Mouse (Mus musculus): ENCODE results near the gene Capn2. TPM values are rescaled to one million over a fixed set of nuclear protein-coding genes. Genes with fewer than 3 reads are reported as not detected.

The Capn2 gene
- 10 to 100 TPM; 50.2 to 54.2 TPM for total RNA-seq (2021)
- long read RNA-seq, experiment 1, partial matches to known transcripts = 4 of 110 reads
- long read RNA-seq, experiment 1, other reads (novel, unspliced or antisense) = 106 of 110 reads
- long read RNA-seq, experiment 2, partial matches to known transcripts = 4 of 70 reads
- long read RNA-seq, experiment 2, other reads (novel, unspliced or antisense) = 66 of 70 reads

DNA sequence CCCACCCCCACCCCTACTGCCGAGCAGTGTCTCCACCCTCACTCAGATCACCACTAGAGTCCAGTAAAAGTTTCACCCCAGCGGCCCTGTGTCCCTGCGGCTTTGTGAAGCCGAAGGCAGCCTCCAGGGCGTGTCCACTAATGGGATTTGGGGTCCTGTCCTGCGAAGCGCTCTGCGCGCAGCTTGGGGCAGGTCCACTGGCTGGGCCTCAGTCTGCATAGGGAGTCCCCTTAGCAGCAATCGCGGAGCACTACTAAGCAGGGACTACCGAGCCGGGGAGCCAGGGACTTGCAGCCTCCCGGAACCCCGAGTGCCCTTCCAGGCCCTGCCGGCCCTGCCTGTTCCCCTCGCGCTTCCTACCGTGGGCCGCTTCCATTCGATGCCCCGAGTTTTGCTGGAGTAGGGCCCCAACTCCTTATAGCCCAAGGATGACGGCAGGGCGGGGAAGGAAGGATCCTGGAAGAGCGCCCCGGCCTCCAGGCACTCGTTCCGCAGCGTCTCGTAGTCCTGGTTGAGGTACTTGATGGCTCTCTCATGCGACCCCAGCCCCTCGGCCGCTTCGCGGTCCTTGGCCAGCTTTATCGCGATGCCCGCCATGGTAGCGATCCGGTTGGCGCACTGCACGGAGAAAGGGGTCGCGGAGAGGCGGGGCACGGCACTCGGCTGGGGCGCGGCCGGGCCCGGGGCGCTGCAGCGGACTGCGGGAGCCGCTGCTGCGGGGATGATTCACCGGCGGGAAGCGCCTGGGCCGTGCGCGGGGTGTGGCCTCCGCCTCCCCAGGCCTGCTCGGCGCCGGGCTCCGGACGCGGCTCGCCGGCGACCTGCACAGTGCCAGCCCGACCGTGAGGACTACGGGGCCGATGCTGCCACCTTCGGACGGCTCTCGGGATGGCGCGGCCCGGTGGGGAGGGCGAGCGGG, at the start of gene Capn2:
TSS of gene Capn2 (minus strand) at position 851 of the 919 bp plus-strand sequence.
- DNase-seq (ENCODE audit: low spot score) = peak; percentile 89

DNA sequence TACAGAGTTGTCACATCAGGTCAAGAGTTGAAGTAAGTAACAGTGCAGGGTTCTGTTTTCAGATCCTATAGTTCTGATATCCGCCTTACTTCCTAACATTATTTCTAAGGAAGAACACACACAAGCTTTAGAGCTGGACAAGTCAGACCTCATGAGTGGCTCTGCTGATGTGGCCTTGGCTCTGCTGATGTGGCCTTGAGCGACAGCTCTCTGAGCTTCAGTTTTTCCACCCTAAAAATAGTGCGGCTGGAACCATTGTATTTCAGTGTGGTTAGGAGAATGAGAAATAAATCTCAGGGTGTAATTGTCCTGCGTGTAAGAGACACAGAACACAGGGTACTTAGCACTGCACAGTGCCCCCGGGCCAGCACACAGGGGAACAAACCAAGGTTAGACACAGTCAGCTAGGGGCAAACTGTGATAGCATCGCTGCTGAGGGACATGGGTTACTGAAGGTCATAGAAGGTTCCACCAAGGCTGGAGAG, 48.0 kb upstream of the Capn2 start:
- no peak for DNase-seq (ENCODE audit: low spot score)

DNA sequence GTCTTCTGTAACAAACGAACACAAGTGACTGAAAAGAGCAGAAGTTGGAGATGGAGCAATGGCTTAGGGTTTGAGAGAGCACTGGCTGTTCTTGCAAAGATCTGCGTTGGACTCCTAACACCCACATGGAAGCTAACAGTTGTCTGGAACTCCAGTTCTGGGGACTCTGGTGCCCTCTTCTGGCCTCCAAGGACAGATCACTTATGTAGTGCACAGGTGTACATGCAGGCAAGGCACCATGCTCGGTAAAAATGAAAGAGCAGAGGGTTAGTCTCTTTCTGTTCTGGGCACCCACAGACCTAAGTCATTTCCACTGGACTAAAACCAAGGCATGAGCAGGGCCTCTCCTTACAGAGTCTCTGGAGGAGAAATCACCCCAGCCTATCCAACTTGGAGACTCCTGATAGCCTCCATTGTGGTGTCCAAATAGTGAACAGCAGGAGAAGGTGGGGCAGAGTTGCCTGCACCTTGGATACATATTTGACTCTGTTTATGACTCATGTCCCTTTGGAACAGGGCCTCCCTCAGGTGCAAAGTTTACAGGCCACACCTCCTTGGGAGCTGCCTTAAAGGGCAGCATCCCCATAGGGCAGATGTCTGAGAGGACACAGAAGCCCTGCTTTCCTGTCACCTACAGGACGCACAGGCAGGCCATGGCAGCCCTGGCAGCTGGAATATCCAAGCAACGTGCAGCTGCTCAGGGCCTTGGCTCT, 47.2 kb upstream of the Capn2 start, which contains the start of gene Capn8:
TSS of gene Capn8 (plus strand) at position 600 of the 713 bp plus-strand sequence.
- no peak for DNase-seq (ENCODE audit: low spot score)

DNA sequence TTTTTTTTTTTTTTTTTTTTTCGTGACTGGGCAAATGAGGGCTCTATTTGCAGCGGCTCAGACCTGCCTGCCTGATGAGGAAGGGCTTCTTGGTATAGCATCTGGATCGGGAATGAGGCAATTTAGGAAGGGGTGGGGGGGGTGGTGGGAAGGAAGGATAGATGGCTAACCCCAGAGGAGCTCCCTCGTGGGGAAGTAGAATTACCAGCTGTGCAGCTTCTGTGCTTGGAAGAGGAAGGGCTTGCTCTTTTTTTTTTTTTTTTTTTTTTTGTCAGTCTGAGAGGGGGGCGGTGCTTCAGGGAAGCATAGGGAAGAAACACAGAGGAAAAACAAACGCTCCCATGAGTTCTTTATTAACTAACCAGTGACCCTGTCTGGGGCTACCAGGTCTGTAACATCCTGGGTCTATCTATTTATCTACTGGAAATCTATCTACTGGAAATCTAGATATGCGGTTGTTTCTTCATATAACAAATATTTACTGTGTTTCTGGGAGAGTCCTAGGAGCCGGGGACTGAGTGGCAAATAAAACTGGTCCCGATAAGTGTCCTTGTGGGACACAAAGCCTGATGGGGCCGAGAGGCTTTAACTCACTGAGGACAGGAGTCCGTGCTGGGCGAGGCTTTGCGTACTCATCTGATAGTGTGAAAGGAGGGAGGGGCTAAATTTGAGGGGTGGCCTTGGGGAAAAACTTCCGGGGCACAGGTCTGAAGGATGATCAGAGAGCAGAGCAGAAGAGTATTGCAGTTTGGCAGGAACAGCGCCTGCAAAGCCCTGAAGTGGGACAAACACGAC, 45.4 kb upstream of the Capn2 start:
- DNase-seq (ENCODE audit: low spot score) = no peak

DNA sequence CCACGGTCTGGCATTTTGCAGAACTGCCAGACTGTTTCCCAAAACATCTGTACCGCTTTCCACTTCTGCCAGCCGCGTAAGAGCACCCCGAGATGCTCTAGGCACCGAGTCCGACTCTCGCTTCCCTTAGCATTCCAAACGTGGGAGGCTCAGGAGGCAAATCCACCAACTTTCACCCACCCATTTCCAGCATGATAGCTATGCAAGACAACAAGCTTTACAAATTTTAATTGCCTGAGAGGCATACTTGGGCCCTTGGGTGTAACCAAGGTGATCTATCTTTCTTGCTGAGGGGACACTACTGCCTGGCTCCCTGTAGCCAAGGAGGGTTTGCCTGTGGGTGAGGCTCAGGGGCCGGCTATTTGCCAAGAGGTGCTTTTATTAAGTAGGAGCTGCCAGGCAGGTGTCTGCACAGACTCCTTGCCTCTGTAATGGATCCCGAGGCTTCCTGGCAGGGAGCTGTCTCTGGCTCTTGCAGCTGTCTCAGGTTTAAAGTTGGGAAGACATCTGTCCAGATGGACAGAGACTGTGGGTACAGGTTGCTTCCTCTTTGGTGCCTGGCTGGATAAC, 44.6 kb upstream of the Capn2 start:
- DNase-seq (ENCODE audit: low spot score) = no peak

DNA sequence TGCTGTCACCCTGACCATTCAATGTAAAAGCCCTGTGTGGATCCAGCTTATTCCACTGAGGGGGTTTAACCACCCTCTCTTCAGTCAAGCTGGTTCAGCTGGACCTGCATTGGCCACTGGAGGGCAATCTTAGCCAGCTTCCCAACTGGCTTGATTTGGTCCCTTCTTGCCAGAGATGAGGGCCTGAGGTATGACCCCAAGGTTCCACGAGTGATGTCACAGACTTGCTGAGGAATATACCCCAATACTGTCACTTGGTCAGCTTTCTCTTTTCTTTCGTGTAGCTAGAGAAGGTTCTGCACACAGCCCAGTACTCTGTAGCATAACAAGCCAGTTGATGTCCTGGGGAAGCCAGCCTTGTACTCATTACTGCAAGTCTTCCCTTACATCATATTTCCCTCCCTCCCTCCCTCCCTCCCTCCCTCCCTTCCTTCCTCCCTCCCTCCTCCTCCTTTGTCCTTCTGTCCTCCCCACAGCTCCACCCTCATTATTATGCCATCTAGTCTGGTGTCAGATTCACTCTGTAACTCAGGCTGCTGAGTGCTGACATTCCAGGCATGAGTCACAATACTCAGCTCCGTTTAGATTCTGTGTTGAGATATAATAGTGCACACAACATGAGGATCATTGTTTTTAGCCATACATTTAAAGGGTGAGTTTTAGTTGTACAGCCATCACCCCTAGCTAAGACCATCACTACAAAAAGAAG, 43.1 kb upstream of the Capn2 start:
- DNase-seq (ENCODE audit: low spot score) = no peak

DNA sequence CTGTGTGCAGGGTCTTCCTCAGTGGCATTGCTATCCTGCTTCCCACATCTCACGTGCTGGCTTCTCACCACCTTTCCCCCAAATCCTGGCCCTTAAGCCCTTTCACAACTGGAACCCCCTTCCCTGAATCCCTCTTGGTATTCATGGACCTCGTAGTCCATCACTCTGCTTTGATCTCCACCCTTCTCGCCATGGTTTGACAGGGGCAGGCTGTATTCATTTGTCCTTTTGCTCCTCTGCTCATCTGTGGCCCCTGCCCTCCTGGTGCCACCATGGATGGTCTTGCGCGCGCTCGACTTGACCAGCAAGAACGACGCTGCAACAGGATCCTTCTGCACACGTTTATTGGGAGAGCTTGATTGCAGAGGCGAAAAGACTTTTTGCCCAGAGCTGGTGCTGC, 42.1 kb upstream of the Capn2 start:
- DNase-seq (ENCODE audit: low spot score) = no peak

DNA sequence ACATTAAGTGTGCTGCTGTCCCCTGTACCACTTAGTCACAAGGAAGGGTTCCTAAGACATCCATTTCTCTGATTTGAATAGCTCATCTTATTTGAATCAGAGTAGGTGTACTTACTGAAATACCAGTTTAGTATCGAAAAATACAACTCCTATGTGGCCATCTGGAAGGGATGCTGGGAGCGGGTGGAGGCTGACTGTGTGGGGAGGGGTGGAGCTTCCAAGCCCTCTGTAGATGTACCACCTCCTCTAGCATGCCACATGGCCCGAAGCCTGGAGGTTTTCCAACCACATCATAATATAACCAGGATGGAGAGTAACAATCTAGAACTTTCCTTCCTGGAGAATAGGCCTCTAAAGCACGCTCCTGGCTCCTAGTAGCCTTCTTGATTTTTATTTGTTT, 40.9 kb upstream of the Capn2 start:
- DNase-seq (ENCODE audit: low spot score) = no peak

DNA sequence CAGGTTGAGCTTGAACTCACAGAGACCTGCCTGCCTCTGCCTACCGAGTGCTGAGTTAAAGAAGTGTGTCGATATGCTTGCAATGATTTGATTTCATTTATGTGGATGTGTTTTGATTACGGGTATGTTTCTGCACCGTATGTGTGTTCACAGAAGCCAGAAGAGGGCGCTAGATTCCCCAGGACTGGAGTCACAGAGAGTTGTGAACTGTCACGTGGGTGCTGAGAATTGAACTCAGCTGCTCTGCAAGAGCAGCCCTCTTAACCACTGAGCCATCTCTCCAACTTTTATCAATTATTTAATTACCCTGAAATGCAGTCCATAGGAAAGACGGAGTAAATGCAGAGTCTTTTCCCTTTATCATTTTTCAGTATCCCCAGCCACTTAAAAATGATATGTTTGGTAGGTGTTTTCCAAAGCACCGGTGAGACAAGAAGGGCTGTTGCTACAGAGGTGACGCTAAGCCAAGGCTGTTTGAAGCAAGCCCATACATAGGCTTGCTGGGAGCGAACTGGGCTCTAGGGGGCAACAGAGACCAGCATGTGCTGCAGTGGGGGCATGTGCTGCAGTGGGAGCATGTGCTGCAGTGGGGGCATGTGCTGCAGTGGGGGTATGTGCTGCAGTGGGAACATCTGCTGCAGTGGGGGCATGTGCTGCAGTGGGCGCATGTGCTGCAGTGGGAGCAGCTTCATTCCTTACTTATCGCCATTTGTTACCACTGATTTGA, 36.4 kb upstream of the Capn2 start:
- peak; percentile 43 for DNase-seq (ENCODE audit: low spot score)

DNA sequence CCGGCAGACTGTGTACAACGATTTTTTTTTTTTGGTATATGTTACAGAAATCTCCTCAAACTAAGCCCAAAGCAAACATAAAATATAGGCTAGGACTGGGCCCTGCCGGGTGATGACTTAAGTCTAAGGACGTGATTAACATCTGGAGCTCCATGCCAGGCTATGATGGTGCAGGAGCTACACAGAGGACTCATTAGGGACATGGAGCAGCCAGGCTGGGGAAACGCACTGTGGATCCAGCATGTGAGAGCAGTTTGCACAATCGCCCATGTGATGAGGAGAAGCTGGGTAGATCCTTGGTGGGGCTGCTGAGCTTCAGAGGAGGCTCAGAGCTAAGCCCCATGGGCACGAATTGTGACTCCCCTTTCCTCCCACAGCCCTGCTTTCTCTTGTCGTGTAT, 33.4 kb upstream of the Capn2 start:
- DNase-seq (ENCODE audit: low spot score) = peak; percentile 35

DNA sequence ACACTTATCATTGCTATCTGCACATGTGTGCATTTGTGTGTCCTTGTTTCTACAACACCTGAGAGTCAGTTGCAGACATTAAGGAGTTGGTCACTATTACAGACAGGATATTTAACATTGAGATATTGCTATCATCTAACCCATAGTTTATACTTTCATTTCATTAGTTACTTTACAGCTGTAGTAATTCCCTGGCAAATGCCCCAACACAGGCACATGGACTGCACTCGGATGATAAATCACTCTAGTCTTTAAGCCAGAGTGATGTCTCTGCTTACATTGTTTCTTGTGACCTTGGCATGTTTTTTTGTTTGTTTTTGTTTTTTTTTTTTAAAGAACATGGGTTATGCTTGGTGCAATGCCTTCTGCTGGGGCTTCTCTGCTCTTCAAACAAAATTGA, 26.5 kb upstream of the Capn2 start:
- DNase-seq (ENCODE audit: low spot score) = no peak

DNA sequence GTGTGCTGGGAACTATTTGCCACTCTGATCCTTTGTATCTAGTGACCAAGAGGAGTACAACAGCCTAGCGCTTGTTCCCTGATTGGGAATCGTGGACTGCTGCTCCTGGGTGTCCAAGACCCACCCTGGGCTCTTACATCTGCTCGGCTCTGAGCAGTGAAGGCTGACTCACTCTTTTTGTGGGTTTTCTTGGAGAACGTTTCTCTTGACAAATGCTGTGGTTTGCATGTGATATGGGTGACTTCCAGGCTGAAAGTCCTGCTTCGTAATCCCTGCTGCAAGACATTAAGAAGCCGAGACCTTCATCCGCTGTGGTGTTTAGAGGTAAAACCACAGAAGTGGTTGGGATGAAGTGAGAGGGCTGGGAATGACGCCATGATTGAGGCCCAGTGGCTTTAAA, 25.7 kb upstream of the Capn2 start:
- no peak for DNase-seq (ENCODE audit: low spot score)

DNA sequence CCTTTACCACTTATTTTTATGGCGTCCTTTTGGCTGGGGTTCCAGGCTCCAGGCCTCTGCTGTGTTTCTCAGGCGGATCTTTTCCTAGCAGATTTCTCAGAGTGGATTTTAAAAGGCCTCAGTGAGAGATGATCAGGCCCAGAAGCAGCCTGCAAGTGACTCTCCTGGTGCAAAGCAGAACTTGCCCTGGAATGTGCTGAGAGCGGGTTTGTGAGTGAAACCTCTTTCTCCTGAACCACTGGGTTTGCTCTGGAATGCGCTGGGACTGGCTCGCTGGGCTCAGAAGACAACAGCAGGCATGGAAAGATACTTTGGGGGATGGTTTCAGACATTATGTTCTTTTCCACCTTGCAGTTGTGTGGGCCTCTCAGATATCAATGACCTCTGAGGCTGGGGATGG, 24.7 kb upstream of the Capn2 start:
- DNase-seq (ENCODE audit: low spot score) = no peak

DNA sequence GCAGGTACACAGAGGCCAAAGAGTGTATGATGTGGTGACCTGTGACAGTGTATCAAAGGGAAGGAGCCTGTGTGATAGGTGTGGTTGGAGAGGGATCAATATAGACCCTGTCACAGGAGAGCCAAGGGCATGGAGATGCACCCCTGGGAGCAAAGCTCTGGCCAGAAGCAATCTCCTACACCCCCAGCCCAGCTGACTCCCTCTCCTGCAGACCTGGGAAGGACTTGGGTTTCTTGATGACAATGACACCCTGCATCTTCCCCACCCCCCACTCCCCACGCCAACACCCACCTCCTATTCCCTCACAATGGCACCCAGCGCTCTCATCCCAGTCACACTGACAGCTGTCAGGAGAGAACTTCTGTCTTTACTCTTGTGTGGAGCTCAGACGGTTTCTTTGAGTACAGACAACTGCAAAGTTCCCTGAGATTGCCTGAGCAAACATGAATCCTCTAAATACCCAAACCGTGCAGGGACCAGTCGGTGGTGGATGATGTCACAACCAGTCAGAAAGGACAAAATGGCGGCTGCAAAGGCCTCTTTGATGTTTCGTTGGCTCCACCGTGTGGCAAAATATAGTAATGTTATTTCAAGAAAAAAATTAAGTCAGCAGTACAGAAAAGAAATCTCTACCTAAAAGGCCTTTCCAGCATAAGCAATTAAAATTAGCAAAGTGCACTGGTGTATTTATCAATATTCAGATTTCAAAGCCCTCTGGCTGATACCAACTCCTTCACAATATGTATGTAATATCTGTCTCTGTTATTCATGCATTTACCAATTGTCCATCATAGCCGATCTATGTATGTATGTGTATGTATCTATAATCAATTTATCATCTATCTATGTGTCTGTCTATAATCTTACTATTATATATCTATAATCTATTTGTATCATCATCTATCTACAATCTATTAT, 21.9 kb upstream of the Capn2 start:
- peak; percentile 86 for DNase-seq (ENCODE audit: low spot score)

DNA sequence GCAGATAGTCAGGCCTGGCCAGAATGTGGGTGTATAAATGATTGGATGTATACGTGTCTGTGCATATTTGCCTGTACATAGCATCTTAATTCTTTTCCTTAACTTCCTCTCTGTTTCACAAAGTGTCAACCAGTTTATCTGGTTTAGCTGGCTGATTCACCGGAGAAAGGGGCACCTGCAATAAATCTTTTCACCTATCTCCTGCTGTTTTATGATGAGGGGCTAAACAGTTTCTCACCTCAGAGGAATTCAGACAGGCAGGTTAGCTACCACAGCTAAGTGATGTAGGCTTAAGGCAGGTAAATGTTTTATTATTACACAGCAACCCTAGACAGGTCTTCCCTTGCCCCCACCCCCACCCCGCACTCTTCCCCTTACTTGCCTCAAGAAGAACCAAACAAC, 17.7 kb upstream of the Capn2 start:
- DNase-seq (ENCODE audit: low spot score) = no peak

DNA sequence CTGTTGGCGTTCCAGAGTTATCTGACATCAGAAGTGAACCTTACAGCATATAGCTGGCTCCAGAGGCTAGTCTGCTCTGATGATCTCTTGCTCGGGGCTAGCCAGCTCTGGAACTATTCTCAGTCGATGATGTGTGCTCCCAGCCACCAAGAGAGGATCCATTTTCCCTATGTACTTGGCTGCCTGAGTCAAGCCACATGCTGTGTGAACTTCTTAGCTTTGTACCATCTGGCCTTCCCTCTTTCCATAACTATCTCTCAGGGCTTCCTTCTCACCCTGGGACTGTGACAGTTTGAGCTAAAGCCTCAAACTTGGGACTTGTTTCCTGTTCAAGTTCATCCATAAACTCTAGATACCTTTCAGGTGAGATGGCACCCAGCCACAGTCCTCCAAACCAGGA, 16.2 kb upstream of the Capn2 start:
- no peak for DNase-seq (ENCODE audit: low spot score)

DNA sequence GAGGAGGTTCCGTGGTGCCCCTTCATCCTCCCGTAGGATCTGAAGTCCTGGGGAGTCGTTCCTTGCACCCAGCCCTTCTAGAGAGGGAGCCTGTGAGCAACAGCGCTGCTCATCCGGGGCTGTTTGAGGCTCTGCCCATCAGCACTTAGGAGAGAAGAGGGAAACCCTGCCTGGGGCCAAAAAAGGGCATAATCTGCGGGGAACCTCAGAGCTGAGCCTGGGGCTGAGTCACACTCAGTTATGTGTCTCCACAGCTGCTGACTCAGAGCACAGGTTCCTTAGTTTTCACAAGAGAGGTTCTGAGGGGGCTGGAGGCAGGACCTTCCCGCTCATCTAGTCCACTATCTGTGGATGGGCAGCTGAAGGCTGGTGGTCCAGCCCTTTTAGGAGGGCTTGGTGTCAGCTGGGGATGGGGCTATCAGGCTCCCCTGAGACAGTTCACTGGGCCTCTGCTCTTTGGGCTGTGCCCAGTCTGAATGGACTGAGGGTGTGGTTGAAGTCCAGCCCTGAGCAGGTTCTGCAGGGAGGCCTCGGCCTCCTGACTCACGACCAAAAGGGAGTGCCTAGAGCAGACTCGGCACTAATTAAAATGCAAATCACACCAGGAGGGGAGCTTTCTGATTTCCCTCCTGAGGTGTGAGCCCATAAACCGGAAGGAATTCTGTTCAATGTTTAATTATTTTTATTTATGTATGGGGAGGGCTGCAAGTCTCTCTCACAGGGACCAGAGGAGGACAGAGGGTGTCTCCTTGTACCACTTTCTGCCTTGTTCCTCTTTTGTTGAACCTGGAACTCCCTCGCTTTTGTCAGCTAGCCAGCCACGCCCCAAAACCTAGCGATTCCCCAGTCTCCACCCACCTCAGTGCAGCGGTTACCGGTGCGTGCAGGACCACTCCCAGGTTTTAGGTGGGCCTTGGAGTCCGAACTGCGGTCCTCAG, 10.8 kb upstream of the Capn2 start:
- DNase-seq (ENCODE audit: low spot score) = peak; percentile 36
